ENCODE assay signal across 8 mouse cellular contexts in genomic region chr4:149772394-149772793, GRCm38 (mm10). TPM values are rescaled to one million over a fixed set of nuclear protein-coding genes. Genes with fewer than 3 reads are reported as not detected.
A peak's percentile ranks its signal among the peaks of the same experiment; 100 is the strongest.
DNase-seq lines count a peak whose midpoint lies in the region; ATAC-seq lines count a peak whose summit lies in the region.

No protein-coding gene starts in this region.

- peaks cover 17% of the 10 kb centered on the region for H3K4me1 ChIP-seq in neural tube, embryonic 12.5 days
- peaks cover 29% of the 10 kb centered on the region for H3K4me1 ChIP-seq in limb, embryonic 10.5 days

- no peaks in the 10 kb centered on the region for H3K36me3 ChIP-seq in neural tube, embryonic 12.5 days
- no peaks in the 10 kb centered on the region for H3K36me3 ChIP-seq in limb, embryonic 10.5 days

- intact Hi-C loops in gastrocnemius, postnatal 14 days (cut with DNase I; ENCODE audit: low total_unique reads), result no loop called here

- no peaks in the 10 kb centered on the region for H3K9me3 ChIP-seq in neural tube, embryonic 12.5 days
- H3K9me3 ChIP-seq in limb, embryonic 10.5 days (replicated peaks), result no peaks in the 10 kb centered on the region

- DNase-seq in cerebellum, adult 11 months, result peak; percentile 32
- DNase-seq in cerebellum, postnatal 4 days (ENCODE audit: low spot score in 2 of 2), result no peak
- DNase-seq in neural tube, embryonic 10.5 days (ENCODE audit: extremely low spot score, low spot score), result no peak
- peak; percentile 46 for DNase-seq in limb, embryonic 10.5 days (ENCODE audit: low spot score)
- peak; percentile 68 for DNase-seq in retina, embryonic 14.5 days (ENCODE audit: low spot score)
- no peak for DNase-seq in left cerebral cortex, adult 11 months (ENCODE audit: low spot score)
- DNase-seq in gastrocnemius, postnatal 14 days, result no peak

- 10% methylated on average over 2 of the region's 2 CpGs for WGBS in neural tube, embryonic 12.5 days
- 11% methylated on average over 2 of the region's 2 CpGs for WGBS in limb, embryonic 10.5 days

- peak overlapping the region; percentile 98 for H3K4me2 ChIP-seq in neural tube, embryonic 12.5 days (replicated peaks)

- ATAC-seq in neural tube, embryonic 12.5 days (ENCODE audit: low FRiP score, low read depth), result no peak

- no peak overlapping the region for H3K9ac ChIP-seq in neural tube, embryonic 12.5 days

- no peak overlapping the region for H3K4me3 ChIP-seq in neural tube, embryonic 12.5 days
- peak overlapping the region; percentile 82 for H3K4me3 ChIP-seq in limb, embryonic 10.5 days

- no peaks in the 10 kb centered on the region for H3K27me3 ChIP-seq in neural tube, embryonic 12.5 days (replicated peaks)
- H3K27me3 ChIP-seq in limb, embryonic 10.5 days (ENCODE audit: low read depth, poor library complexity, severe bottlenecking), result peaks cover 10% of the 10 kb centered on the region; the same call in 1 of the 2 replicates

- no peak overlapping the region for H3K27ac ChIP-seq in neural tube, embryonic 12.5 days
- no peak overlapping the region for H3K27ac ChIP-seq in limb, embryonic 10.5 days

RNA-seq across cellular contexts. Expression of gene Slc25a33, which starts 1.7 kb away (rescaled TPM):
- 24.9 and 25.4 TPM in 2 replicates for polyA plus RNA-seq in neural tube, embryonic 12.5 days (2016; fragmentation: Nextera tagmentation; extraction: Ambion mirVana)
- 24.5 and 25.4 TPM in 2 replicates for polyA plus RNA-seq in limb, embryonic 10.5 days (2016; fragmentation: Nextera tagmentation; extraction: Ambion mirVana)
- total RNA-seq in gastrocnemius, postnatal 14 days (2021), result 10 to 100 TPM; 10.5 to 12.0 TPM

RNA-seq across cellular contexts. Expression of gene Tmem201, which starts 34.5 kb away (rescaled TPM):
- 41.4 and 42.3 TPM in 2 replicates for polyA plus RNA-seq in neural tube, embryonic 12.5 days (2016; fragmentation: Nextera tagmentation; extraction: Ambion mirVana)
- 50.7 and 52.1 TPM in 2 replicates for polyA plus RNA-seq in limb, embryonic 10.5 days (2016; fragmentation: Nextera tagmentation; extraction: Ambion mirVana)
- 10 to 100 TPM; 37.3 to 40.4 TPM for total RNA-seq in gastrocnemius, postnatal 14 days (2021)

Comparison
In these comparisons a context has a peak if more than half of its experiments do, and no peak if none do; other contexts are left out.
1. DNase-seq: peak in cerebellum, adult 11 months (single experiment), limb, embryonic 10.5 days (single experiment) and retina, embryonic 14.5 days (single experiment); none in cerebellum, postnatal 4 days (0 of 2), neural tube, embryonic 10.5 days (single experiment), left cerebral cortex, adult 11 months (single experiment) and gastrocnemius, postnatal 14 days (single experiment).